Mouse (Mus musculus) ES-E14 (cell line): ENCODE measurements at regions not wholly inside any gene's neighbourhood (a gene's known extent, or its start where the extent isn't known, plus 50 kb on each side); places are given as distances from the start of the nearest gene placed in this dataset.

Source experiments
- DNase-seq: peaks from one replicate; pipeline ENCODE4 v3.0.0-alpha.2; 2013; ENCODE audit warnings: low read depth, low spot score
- H3K27ac ChIP-seq: 2 replicates; pipeline ENCODE4 v1.5.1; 2012; ENCODE audit warnings: low read depth, mild to moderate bottlenecking, low read length, moderate library complexity, mixed read lengths; ENCODE audit not compliant: poor library complexity, insufficient read depth, severe bottlenecking
- H3K36me3 ChIP-seq: 2 replicates; pipeline ENCODE4 v1.6.1; 2012; ENCODE audit warnings: mild to moderate bottlenecking, low read length, moderate library complexity, mixed read lengths; ENCODE audit not compliant: control insufficient read depth, poor library complexity, insufficient read depth, severe bottlenecking
- H3K4me1 ChIP-seq, 2 experiments: fragments of 150-350 bp in 1 of 2; sonication (generic) in 1 of 2; 2 replicates each; pipeline ENCODE4 v1.6.1; 2012; ENCODE audit warnings: low read length in 2 of 2, mild to moderate bottlenecking in 1 of 2, mixed read lengths in 1 of 2; ENCODE audit not compliant: control insufficient read depth in 2 of 2, insufficient read depth in 2 of 2, poor library complexity in 1 of 2
- H3K4me3 ChIP-seq, 2 experiments: fragments of 150-350 bp in 1 of 2; sonication (generic) in 1 of 2; 2 replicates each; pipeline ENCODE4 v1.5.1; 2012; ENCODE audit warnings: low read length in 2 of 2, low read depth in 1 of 2, mild to moderate bottlenecking in 1 of 2, mixed read lengths in 1 of 2; ENCODE audit not compliant: insufficient read depth in 1 of 2, poor library complexity in 1 of 2, severe bottlenecking in 1 of 2
- H3K9ac ChIP-seq: 2 replicates; pipeline ENCODE4 v1.6.1; 2012; ENCODE audit warnings: low read depth, mild to moderate bottlenecking, low read length, mixed read lengths; ENCODE audit not compliant: poor library complexity, insufficient read depth, severe bottlenecking
- H3K9me3 ChIP-seq: fragments of 150-350 bp; sonication (generic); 2 replicates; pipeline ENCODE4 v1.6.1; 2012; ENCODE audit warnings: low read depth, mild to moderate bottlenecking, low read length; ENCODE audit not compliant: control insufficient read depth, insufficient read depth
- CHD2 ChIP-seq: IDR thresholded peaks from 2 replicates; pipeline ENCODE4 v1.6.1; 2014; ENCODE audit warnings: mild to moderate bottlenecking, low read depth, low read length, inconsistent platforms
- HCFC1 ChIP-seq: IDR thresholded peaks from 2 replicates; pipeline ENCODE4 v1.6.1; 2012; ENCODE audit warnings: low read length, inconsistent platforms, borderline replicate concordance; ENCODE audit not compliant: insufficient read depth
- MAFK ChIP-seq: IDR thresholded peaks from 2 replicates; pipeline ENCODE4 v1.6.1; 2014; ENCODE audit warnings: mild to moderate bottlenecking, low read depth, low read length, inconsistent platforms; ENCODE audit not compliant: insufficient read depth
- ZC3H11A ChIP-seq: IDR thresholded peaks from 2 replicates; pipeline ENCODE4 v1.6.1; 2012; ENCODE audit warnings: low read depth, mild to moderate bottlenecking, inconsistent platforms, low read length, borderline replicate concordance
- ZNF384 ChIP-seq: IDR thresholded peaks from 2 replicates; pipeline ENCODE4 v1.6.1; 2012; ENCODE audit warnings: low read depth, low read length, inconsistent platforms
- in situ Hi-C, 2 experiments: fragments of 600-800 bp; cut with MboI; formaldehyde crosslinking; loops; one replicate each; pipeline ENCODE4 v1.15.1; 2025; ENCODE audit warnings: low sequenced_read_pairs in 2 of 2, inconsistent platforms in 1 of 2; ENCODE audit not compliant: unreplicated experiment in 2 of 2

- Histone ChIP-seq H3K4me1 (no peaks in the 10 kb centered on the region), H3K9ac (no peak overlapping the region), H3K27ac (no peak overlapping the region), H3K36me3 (no peaks in the 10 kb centered on the region), H3K9me3 (no peaks in the 10 kb centered on the region), H3K4me3 (no peak overlapping the region)
- TF ChIP-seq ZC3H11A (no peak), ZNF384 (no peak), CHD2 (no peak), MAFK (no peak), HCFC1 (no peak)
- in situ Hi-C loops = no loop called here
- no peak for DNase-seq
Measured at GRCm38 (mm10) chr9:52591188-52591587, 88.4 kb downstream of the AI593442 start.

GRCm38 (mm10) chr9:52574066-52574465 lies 105.5 kb downstream of the AI593442 start:
- H3K36me3 ChIP-seq = no peaks in the 10 kb centered on the region
- H3K9ac ChIP-seq = no peak overlapping the region
- no peak for DNase-seq
- H3K9me3 ChIP-seq = no peaks in the 10 kb centered on the region
- in situ Hi-C loops = no loop called here
- no peaks in the 10 kb centered on the region for H3K4me1 ChIP-seq
- H3K4me3 ChIP-seq = no peak overlapping the region
- H3K27ac ChIP-seq = no peak overlapping the region
- TF ChIP-seq HCFC1 (no peak), ZC3H11A (no peak), MAFK (no peak), ZNF384 (no peak), CHD2 (no peak)

- Histone ChIP-seq H3K4me1 (no peaks in the 10 kb centered on the region), H3K9me3 (no peaks in the 10 kb centered on the region), H3K36me3 (no peaks in the 10 kb centered on the region), H3K27ac (no peak overlapping the region), H3K4me3 (no peak overlapping the region), H3K9ac (no peak overlapping the region)
- TF ChIP-seq ZNF384 (no peak), CHD2 (no peak), HCFC1 (no peak), ZC3H11A (no peak), MAFK (no peak)
- in situ Hi-C loops = no loop called here
- DNase-seq = no peak
Measured at GRCm38 (mm10) chr9:52551577-52552281, 127.9 kb downstream of the AI593442 start.

GRCm38 (mm10) chr9:52546071-52546470 lies 133.5 kb downstream of the AI593442 start:
- no peak overlapping the region for H3K9ac ChIP-seq
- no peak for DNase-seq
- no peak overlapping the region for H3K27ac ChIP-seq
- no peak for TF ChIP-seq ZNF384
- no peak for TF ChIP-seq MAFK
- no peak for TF ChIP-seq ZC3H11A
- TF ChIP-seq CHD2 = no peak
- no peak for TF ChIP-seq HCFC1
- no peaks in the 10 kb centered on the region for H3K36me3 ChIP-seq
- in situ Hi-C loops = no loop called here
- H3K4me3 ChIP-seq = no peak overlapping the region
- no peaks in the 10 kb centered on the region for H3K9me3 ChIP-seq
- no peaks in the 10 kb centered on the region for H3K4me1 ChIP-seq
